Mouse (Mus musculus): ENCODE results near the gene Olfr190. TPM values are rescaled to one million over a fixed set of nuclear protein-coding genes. Genes with fewer than 3 reads are reported as not detected.
"Not testable (repeated sequence)": the region's sequence is repeated elsewhere in the genome, so short reads cannot be mapped to it uniquely, and the experiment has no call there.

Gene Olfr190
- not detected for total RNA-seq (2021)
- long read RNA-seq, experiment 1: 0 reads
- long read RNA-seq, experiment 2: 0 reads

DNA sequence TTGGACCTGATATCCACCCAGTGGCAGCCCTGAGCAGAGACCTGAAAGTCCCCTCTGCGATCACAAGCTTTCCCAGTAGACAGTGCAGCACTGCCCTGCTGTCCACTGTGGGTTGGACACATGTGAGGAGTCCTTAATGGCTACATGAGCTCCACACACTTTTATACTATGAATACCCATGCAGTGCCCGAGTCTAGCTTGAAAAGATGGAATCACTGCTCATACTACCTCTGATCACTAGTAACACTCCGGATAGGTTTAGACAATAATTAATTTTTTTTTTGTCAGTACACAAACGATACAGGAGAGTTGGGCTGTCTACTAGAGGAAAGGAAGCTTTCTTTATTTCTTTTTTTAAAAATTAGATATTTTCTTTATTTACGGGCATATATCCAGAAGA, at the start of gene Olfr190:
Gene Olfr190, minus strand, starts transcription at position 101 of the 400 bp plus-strand sequence.
- DNase-seq (ENCODE audit: low spot score in 2 of 2): no peak

DNA sequence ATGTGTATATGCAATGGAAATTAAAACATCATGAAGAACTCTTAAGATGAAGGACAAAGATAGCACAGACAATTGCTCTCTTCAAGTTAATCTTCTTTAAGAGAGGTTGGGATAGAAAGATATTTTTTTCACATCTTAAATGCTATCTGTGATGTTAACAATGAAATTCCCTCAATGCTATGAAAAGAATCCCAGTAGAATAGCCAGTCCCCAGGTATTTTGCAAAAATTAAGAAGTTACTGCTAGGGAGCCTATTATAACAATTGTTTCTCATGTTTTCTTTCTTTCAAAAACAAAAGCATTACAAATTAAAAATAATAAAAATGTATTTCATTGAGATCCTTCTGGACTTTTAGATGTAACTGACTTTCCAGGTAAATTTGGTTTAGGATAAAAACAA, 43.2 kb upstream of the Olfr190 start, which contains the start of gene Olfr194:
Gene Olfr194, minus strand, starts transcription at position 101 of the 400 bp plus-strand sequence.
- no peak for DNase-seq (ENCODE audit: low spot score in 2 of 2)

DNA sequence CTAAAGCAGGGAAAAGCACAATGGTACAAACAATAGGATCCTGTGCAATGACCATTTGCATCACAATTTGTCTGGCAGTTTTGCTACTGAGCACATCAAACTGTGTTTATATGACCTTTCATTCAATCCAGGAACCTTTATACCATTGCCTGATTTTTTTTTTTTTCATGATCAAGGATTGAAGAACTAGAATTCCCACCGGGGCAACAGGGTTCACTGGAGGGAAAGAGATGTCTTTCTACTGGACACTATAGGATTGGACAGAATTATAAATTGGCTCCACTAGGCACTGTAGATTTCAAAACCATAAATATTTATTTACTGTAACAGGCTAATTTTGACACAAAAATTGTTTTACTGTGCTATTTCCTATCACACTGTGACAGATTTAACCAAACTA, 34.0 kb upstream of the Olfr190 start, which contains the start of gene Olfr193:
Gene Olfr193, minus strand, starts transcription at position 101 of the 400 bp plus-strand sequence.
- DNase-seq (ENCODE audit: low spot score in 2 of 2): no peak

DNA sequence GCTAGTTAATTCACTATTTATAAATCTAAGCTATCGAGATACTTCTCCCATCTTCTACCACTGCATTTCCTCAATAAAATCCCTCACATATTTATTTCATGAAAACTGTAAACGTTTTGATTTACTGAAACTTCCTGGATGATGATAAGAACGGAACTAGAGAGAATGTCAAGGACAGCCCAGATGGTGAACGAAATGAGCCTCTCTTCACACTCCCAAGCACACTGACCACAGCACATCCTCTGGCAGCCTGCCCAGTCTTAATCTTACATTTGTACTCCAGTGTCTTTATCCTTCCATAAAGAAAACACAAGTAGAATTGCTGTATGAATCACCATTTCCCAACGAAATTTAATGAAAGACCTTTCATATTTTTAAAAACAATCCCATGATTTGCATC, 30.7 kb upstream of the Olfr190 start:
- DNase-seq (ENCODE audit: low spot score in 2 of 2): not testable (repeated sequence)

DNA sequence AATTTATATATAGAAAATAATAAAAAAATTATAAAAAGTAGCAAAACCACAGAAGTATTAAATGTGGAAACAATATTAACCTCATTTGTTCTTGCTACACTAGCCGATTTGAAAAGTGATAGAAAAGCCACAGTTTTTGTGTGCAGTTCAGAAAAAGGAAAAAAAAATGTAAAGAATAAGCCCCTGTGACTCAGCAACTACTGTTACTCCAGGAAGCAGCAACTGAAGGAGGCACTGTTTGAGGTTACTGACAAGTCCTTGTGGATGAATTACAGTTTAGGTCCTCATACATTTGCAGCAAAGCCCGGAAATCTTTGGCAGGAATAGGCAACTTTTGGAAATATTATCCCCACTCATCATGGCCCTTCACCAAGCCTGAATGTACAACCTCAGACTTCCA, 27.5 kb upstream of the Olfr190 start:
- DNase-seq (ENCODE audit: low spot score in 2 of 2): no peak

DNA sequence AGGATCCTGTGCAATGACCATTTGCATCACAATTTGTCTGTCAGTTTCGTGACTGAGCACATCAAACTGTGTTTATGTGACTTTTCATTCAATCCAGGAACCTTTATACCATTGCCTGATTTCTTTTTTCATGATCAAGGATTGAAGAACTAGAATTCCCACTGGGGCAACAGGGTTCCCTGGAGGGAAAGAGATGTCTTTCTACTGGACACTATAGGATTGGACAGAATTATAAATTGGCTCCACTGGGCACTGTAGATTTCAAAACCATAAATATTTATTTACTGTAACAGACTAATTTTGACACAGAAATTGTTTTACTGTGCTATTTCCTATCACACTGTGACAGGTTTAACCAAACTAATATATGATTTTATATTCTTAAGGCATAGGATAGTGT, 11.9 kb upstream of the Olfr190 start, which contains the start of gene Olfr191:
Gene Olfr191, minus strand, starts transcription at position 101 of the 400 bp plus-strand sequence.
- not testable (repeated sequence) for DNase-seq (ENCODE audit: low spot score in 2 of 2)

DNA sequence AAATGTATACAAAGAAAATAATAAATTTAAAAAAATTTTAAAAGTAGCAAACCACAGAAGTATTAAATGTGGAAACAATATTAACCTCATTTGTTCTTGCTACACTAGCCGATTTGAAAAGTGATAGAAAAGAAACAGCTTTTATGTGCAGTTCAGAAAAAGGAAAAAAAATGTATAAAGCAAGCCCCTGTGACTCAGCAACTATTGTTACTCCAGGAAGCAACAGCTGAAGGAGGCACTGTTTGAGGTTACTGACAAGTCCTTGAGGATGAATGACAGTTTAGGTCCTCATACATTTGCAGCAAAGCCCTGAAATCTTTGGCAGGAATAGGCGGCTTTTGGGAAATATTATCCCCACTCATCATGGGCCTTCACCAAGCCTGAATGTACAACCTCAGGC, 3.3 kb upstream of the Olfr190 start:
- not testable (repeated sequence) for DNase-seq (ENCODE audit: low spot score in 2 of 2)

DNA sequence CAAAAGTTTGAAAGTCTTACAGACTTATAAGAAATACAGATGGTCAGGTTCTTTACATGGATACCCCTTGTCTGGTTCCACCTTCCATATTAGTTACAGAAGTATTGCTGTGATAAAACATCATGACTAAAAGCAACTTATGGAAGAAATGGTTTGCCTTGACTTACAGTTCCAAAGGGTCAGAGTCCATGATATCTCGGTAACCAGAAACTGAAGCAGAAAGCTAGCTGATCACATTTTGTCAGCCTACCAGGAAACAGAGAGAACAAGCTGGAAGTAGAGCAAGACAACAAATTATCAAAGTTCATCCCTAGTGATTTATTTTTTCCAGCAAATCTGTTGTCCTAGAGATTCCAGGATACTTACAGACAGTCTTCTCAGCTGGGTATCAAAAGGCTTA, 4.3 kb downstream of the Olfr190 start:
- DNase-seq (ENCODE audit: low spot score in 2 of 2): no peak

DNA sequence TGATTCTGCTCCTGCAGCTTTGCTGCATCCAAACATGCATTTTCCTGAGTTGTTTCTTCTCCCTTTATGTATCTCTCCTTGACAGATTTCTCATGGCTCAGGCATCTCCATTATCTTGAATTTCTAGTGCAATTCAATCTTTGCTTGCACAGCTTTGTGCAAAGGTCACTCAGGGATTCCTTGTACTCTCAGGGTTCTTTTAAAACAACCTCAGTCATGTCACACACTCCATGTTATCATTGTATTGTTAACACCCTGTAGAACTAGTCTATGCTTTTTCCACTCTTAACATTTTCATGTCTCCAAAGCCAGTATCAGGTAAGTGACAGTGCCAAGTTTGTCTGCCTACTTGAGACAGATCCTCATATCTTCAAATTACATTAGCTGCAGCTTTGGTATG, 6.0 kb downstream of the Olfr190 start:
- DNase-seq (ENCODE audit: low spot score in 2 of 2): no peak

DNA sequence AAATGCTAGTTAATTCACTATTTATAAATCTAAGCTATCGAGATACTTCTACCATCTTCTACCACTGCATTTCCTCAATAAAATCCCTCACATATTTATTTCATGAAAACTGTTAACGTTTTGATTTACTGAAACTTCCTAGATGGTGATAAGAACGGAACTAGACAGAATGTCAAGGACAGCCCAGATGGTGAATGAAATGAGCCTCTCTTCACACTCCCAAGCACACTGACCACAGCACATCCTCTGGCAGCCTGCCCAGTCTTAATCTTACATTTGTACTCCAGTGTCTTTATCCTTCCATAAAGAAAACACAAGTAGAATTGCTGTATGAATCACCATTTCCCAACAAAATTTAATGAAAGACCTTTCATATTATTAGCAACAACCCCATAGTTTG, 15.4 kb downstream of the Olfr190 start:
- DNase-seq (ENCODE audit: low spot score in 2 of 2): not testable (repeated sequence)

DNA sequence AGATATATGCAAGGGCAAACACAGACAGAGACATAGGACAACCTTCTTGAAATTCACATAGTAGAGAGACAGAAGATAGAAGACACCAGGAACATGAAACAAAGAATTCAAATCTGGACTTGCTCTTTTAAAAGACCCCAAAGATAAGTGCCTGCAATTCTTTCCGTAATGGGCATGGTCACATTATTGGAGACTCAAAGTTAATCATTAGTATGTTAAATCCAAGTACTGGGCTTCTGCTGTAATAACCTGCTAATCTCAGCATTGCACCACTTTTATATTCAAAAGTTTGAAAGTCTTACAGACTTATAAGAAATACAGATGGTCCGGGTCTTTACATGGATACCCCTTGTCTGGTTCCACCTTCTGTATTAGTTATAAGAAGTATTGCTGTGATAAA, 28.5 kb downstream of the Olfr190 start:
- DNase-seq (ENCODE audit: low spot score in 2 of 2): not testable (repeated sequence)

DNA sequence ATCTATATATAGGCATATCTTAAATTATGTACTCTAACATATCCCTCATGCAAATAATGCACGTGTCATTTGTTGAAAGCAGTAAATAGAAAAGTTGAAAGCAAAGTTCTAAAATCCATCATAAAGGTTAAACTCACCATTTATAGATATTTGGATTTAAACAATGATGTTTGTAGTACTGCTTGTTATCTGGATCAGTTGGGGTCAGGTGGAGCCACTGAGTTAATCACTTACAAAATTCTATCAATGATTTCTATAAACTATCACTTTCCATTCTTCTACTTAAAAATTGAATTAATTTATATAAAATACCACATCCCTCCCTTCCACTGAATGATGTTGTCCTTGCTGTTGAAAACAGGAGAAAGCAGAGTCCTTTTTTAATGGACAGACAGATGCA, 28.9 kb downstream of the Olfr190 start:
- DNase-seq (ENCODE audit: low spot score in 2 of 2): no peak

DNA sequence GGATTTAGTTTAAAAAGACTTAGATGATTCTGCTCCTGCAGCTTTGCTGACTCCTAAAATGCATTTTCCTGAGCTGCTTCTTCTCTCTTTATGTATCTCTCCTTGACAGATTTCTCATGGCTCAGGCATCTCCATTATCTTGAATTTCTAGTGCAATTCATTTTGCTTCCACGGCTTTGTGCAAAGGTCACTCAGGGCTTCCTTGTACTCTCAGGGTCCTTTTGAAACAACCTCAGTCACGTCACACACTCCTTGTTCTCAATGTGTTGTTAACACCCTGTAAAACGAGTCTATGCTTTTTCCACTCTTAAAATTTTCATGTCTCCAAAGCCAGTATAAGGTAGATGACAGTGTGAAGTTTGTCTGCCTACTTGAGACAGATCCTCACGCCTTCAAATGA, 30.2 kb downstream of the Olfr190 start:
- DNase-seq (ENCODE audit: low spot score in 2 of 2): no peak

DNA sequence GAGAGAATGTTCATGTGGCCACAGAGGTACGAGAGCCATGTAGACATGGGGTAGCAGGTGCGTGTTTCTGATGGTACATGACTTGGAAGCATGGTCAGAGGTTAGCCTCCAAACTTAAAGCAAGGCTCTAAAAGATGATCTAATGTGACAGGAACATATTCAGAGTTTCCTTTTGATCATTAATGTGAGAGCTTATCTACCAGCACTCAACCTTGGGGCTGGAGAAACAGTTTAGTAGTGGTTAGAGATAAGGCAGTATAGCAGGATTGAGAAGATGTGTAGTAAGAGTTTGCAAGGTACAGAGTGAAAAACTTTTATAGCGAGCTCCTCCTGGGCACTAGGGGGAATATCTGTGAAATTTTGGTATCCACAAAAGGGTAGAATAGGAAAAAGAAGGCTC, 32.0 kb downstream of the Olfr190 start:
- DNase-seq (ENCODE audit: low spot score in 2 of 2): no peak

DNA sequence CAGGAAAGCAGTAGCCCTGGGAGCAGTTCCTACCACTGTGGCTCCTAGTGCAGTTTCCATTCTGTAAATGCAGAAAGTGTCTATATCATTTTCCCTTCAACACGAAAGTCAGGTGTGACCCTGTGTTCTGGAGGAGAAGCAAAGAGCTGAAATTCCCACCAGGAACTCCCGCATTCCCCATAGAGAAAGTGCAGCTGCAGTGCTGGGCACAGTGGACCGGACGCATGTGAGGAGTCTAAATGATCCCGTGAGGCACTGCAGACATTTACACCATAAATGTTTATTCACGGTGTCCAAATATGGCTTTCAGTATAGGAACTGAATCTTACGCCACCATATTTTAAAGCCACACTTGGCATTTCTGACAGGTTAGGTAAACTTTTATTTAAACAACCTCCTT, 38.1 kb downstream of the Olfr190 start, which contains the start of gene Olfr187:
Gene Olfr187, minus strand, starts transcription at position 58 of the 400 bp plus-strand sequence.
- no peak for DNase-seq (ENCODE audit: low spot score in 2 of 2)

DNA sequence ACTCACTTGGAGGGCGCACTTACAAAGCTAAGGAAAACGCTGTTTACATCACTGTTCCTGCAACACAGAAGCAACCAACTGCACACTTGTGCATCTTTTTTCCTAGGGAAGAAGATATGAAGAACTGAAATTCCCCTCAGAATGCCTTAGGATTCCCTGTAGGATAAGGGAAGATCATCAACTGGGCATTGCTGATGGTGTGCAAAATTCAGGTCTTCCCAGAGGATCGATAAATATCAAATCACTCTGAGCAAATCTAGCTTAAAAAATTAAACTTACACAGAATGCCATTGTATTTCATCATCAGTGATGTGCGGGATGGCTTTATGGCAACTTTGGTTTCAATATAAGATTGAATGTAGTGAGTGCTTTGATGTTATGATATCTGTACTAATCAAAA, 47.6 kb downstream of the Olfr190 start, which contains the start of gene Olfr186:
Gene Olfr186, minus strand, starts transcription at position 101 of the 400 bp plus-strand sequence.
- no peak for DNase-seq (ENCODE audit: low spot score in 2 of 2)

Other genes with a start within 250 kb of the Olfr190 start
- gene Olfr177, start 203.2 kb downstream of the Olfr190 start, total RNA-seq (2021): not detected
- gene Olfr178, start 185.9 kb downstream of the Olfr190 start, total RNA-seq (2021): not detected
- gene Olfr181, start 149.2 kb downstream of the Olfr190 start, total RNA-seq (2021): not detected
- not detected for gene Olfr180, start 148.6 kb downstream of the Olfr190 start, total RNA-seq (2021)
- not detected for gene Olfr183, start 82.6 kb downstream of the Olfr190 start, total RNA-seq (2021)
- not detected for gene Olfr186, start 47.7 kb downstream of the Olfr190 start, total RNA-seq (2021)
- gene Olfr187, start 38.2 kb downstream of the Olfr190 start, total RNA-seq (2021): not detected
- not detected for gene Olfr191, start 11.8 kb upstream of the Olfr190 start, total RNA-seq (2021)
- not detected for gene Olfr193, start 33.9 kb upstream of the Olfr190 start, total RNA-seq (2021)
- not detected for gene Olfr194, start 43.1 kb upstream of the Olfr190 start, total RNA-seq (2021)
- gene Olfr195, start 69.0 kb upstream of the Olfr190 start, total RNA-seq (2021): not detected
- gene Olfr196, start 92.4 kb upstream of the Olfr190 start, total RNA-seq (2021): not detected
- not detected for gene Olfr198, start 125.5 kb upstream of the Olfr190 start, total RNA-seq (2021)
- gene Olfr199, start 141.8 kb upstream of the Olfr190 start, total RNA-seq (2021): not detected
- not detected for gene Olfr201, start 194.6 kb upstream of the Olfr190 start, total RNA-seq (2021)
- gene Olfr202, start 208.8 kb upstream of the Olfr190 start, total RNA-seq (2021): not detected
- gene Olfr203, start 220.9 kb upstream of the Olfr190 start, total RNA-seq (2021): not detected
- under 1 TPM in 1 of 2 experiments, not detected in 1; 0.06 TPM for gene Olfr204, start 240.2 kb upstream of the Olfr190 start, total RNA-seq (2021)

Measured in adrenal gland, postnatal 4 days (tissue).